Mouse (Mus musculus): ENCODE measurements around the gene Dpm3.

GRCm38 (mm10) chr3:89314791-89315190 is 55.6 kb downstream of the Dpm3 start:
- TF ChIP-seq CTCF (conservative IDR thresholded peaks at IDR 0.05; ENCODE audit: low read length): no peak
- no peak for TF ChIP-seq NANOG (IDR thresholded peaks at IDR 0.05; ENCODE audit: borderline replicate concordance, low read length)
